Mouse (Mus musculus) thymus, adult 2 months (tissue): Measurements from ENCODE around the gene Mmp27.

ENCODE experiments used
- CTCF ChIP-seq: fragments of 200-500 bp; IDR thresholded peaks from 2 replicates; pipeline ENCODE4 v1.5.1; 2012; ENCODE audit warnings: mild to moderate bottlenecking, control low read depth, low read length, moderate library complexity, borderline replicate concordance; ENCODE audit not compliant: control insufficient read depth, poor library complexity, insufficient read depth; ENCODE audit errors: extremely low read depth
- POLR2A ChIP-seq: fragments of 200-500 bp; IDR thresholded peaks from 2 replicates; pipeline ENCODE4 v1.6.1; 2012; ENCODE audit warnings: mild to moderate bottlenecking, low read length, control low read depth, moderate library complexity; ENCODE audit not compliant: control insufficient read depth, poor library complexity, insufficient read depth; ENCODE audit errors: extremely low read depth

DNA sequence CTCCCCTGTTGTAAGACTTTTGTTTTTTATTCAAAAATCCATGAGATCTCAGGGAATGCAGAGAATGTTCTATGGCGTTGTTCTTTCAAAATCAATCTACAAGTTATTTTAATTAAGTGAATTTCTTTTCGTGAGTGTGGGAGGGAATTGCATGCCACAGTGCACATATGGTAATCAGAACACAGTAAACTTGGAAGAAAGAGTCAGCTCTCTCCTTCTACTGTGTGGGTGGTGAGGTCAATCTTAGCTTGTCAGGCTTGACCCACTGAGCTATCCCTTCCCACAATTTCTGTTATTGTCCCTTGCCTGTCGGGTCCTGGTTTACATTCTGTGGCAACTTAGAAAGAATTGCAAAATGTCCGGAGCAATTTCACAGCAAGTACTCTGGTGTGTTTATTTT is 11.2 kb upstream of the Mmp27 start:
- TF ChIP-seq CTCF (no peak), POLR2A (no peak)
